Mouse (Mus musculus): Measurements from ENCODE around the gene Egf.
"Not testable (repeated sequence)": the region's sequence is repeated elsewhere in the genome, so short reads cannot be mapped to it uniquely, and the experiment has no call there.

The Egf gene

DNA sequence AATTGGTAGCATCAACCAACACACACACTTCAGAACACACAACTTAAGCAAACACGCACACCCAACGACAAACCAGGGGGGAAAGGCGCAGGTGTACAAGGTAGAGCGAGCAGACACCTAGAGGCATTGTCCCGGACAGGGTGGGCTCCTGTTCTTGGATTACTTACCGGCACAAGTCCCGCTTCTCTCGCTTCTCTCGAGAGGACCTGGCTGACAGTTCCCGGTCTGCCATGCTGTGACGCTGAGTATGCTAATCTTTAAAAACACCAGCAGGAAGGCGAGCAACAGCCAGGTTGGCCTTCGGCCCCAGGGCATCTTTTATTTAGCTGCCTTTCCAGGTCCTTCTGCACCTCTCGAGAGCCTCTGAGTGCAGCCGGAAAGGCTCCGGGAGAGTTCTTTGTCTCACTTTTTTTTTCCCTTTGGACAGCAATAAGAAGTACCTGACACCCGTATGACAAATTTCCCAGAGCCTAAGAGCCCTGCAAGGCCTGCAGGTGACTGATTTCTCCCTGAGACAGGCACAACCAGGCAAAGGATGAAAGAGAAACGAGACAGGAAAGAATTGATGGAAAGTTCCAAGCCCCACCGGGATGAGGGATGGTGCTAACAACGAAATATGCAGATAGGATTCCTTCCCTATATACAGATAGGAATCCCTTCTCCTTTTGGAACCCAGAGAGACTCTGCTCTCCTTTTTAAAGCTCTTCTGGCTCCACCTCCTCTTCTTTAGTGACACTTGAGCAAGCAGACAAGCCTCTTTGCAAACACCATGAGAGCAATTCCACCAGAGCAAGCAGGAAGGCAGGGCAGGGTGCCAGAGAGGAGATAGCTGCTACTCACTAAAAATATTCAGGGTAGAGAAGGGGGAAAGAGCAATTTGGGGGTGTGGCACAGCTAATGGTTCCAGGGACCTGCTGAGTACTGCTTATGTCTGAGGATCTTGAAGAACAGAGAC lies at the start of gene Egf:
TSS of gene Egf (minus strand) at position 667 of the 955 bp plus-strand sequence.
- DNase-seq (ENCODE audit: low spot score): no peak

DNA sequence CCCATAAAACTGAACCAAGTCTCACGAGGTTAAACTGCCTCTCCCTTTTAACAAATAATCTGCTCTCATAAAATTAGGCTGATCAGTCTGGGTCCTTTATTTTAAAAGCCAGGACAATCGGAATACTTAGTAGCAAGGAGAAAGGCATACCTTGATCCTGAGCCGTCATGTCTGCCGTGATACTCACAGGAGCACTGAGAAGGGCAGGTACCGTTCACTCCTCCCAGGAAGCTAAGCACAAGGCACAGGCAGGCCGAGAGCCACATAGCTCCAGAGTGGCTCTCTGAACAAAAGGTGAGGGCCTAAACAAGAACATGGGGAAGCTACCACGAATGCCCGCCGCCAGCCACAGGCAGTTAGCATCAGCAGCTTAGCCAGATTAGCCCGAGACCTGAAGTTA lies 48.6 kb upstream of the Egf start, which contains the start of gene Lrit3:
TSS of gene Lrit3 (minus strand) at position 266 of the 400 bp plus-strand sequence.
- DNase-seq (ENCODE audit: low spot score): no peak

DNA sequence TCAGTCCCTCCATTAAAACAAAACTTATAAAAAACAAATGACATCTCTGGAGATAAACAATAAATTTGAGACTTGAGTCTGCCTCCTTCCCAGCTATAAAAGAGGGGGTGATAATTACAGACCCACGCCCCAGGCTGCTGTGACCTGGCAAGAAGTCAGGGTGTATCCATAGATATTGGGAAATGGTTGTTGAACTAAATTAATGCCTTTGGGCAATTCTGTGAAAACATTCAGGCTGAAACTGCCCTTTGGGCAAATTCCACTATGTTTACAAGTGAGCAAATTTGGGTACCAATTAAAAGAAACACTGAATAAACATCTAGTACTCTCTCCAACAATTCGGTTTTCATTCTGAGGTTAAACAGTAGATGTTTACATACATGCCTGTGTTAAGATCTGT lies 43.9 kb upstream of the Egf start:
- DNase-seq (ENCODE audit: low spot score): no peak

DNA sequence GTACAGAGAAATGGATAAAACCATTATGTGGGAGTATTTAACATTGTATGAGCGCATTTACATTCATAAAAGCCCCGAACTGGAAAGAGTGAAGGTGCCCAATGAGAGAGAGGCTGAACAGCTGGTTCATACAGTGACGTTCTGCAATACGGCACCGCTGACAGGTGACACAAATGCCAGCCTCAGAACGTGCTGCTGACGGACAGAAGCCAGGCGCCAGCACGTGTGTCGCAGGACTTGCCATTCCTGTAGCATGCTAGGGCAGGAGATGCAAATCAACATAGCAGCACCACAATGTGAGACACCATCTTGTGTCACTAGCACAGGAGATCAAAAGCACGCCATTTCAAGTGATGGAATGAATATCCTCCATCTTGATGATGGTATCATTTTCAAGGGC lies 43.4 kb upstream of the Egf start:
- DNase-seq (ENCODE audit: low spot score): no peak

DNA sequence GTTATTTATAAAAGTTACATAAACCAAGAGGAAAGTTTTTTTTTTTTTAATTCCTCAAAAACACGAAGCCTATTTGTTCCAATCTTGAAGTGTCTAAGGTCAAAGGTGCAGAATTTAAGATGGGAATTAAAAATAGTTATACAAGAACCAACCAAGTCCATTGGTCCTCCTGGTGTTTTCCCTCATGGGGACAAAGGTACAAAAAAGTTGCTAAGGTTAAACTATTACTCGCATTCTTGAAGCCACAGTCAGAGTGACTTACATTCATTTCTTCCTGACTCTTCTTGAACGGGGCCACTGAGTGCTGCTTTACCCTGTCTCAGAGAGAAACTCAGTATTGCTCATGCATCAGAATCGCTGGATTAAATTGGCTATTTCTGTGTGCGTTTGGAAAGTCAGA lies 42.2 kb upstream of the Egf start:
- DNase-seq (ENCODE audit: low spot score): no peak

DNA sequence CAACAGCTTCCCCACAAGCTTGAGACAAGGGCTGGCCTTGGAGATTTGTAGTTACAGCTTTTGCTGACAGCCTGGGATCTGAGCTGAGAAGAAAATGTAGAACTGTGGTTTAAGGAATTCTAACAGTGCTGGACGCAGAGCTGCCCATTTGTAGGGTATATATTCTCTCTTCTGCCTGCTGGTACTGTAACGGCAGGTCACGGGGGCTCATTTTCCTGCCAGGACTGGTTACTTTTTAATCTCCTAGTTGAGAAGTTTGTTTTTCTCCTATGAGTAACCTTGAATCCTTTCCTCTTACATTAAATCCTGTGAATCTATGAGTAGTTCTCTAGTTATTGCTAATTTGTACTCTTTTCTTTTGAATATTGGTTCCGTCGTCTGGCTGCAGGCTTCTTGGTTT lies 38.7 kb upstream of the Egf start:
- no peak for DNase-seq (ENCODE audit: low spot score)

DNA sequence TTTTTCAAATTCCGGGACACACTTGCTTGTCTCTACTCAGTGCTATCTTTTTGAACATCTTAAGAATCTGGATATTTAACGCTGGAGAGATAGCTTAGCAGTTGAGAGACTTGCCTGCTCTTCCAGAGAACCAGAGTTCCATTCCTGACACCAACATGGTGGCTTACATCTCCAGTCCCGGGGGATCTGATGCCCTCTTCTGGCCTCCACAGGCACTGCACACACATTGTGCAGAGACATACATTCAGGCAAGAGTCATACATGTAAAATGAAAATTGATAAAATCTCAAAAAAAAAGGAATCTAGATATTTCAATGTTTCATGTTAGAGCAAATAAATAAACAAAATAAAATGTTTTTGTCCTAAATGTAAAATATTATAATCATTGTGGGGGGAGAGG lies 27.6 kb upstream of the Egf start:
- no peak for DNase-seq (ENCODE audit: low spot score)

DNA sequence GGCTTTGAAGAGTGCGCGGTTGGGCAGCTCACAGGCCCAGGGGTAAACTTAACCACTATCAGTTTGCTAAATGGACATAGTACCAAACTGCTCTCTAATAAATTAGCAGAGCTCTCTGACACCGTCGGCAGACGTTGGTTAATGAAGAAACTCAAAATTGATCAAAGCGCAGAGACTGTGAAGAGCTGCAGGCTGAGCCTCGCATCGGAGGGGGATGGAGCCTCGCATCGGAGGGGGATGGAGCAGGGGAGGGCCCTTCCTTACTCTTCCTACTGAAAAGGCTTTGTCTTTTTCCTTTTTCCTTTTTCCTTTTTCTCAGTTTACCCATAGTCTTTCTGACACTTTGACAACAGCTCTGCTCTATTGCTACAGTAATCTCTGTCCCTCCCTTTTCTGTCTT lies 26.3 kb upstream of the Egf start:
- DNase-seq (ENCODE audit: low spot score): no peak

DNA sequence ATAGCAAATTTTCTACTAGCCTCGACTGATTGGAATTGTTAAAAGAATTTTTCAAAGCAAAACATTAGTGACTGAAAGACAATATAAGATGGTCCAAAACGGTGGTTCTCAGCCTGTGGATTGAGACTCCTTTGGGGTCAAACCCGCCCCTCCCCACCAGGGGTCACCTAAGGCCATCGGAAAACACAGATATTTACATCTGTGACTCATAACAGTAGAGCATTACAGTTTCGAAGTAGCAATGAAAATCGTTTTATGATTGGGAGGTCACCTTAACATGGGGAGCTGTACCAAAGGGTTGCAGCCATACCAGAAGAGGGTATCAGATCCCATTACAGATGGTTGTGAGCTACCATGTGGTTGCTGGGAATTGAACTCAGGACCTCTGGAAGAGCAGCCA lies 16.1 kb upstream of the Egf start:
- no peak for DNase-seq (ENCODE audit: low spot score)

DNA sequence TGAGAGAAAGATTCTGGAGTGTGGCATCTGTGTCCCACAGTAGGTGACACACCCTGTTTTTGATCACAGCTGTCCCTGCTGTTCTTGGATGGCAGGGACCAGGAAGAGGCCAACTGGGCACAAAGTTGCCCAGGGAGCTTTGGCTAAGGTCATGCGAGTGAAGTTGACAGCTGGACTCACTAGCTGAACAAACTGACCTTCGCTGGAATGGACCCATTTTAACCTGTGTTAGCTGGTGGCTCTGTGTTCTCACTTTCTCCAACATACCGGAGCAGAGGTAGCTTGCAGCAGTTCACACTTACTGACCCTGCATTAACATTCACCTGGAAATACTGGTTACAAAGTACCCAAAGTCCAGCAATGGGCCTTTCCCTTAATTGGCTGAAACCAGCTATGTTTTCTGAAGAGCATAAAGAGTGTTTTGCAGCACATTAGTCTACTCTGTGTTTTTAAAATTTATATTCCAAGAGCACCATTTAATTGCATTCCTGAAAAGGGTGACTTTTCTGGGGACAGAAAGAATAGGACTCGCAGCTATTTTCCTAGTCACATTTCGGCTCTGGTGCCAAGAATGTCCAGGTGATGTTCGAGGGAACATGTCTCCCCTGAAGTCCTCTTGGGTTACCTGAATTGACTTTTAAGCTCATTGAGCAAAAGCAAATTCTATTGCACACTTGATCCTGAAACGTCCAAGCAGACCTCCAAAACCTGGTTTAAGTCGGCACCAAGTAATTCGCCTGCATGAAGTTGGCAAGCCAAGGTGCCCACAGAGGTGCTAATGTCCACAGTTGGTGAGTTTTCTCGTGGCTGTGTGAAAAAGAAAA lies 12.1 kb upstream of the Egf start:
- no peak for DNase-seq (ENCODE audit: low spot score)

DNA sequence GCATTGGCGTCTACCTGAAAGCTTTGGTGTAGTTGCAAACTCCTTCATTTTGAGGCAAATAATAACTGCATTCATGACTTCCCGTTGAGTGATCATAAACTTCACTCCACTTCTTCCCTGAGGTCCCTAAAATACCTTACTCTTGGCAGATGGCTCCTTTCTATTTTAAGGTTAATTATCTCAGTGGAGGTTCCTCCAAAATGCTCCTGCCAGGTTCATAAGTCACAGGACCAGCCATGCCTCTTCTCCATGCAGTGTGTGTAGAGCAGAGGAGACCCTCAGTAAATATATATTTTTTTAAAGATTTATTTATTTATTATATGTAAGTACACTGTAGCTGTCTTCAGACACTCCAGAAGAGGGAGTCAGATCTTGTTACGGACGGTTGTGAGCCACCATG lies 11.0 kb upstream of the Egf start:
- no peak for DNase-seq (ENCODE audit: low spot score)

DNA sequence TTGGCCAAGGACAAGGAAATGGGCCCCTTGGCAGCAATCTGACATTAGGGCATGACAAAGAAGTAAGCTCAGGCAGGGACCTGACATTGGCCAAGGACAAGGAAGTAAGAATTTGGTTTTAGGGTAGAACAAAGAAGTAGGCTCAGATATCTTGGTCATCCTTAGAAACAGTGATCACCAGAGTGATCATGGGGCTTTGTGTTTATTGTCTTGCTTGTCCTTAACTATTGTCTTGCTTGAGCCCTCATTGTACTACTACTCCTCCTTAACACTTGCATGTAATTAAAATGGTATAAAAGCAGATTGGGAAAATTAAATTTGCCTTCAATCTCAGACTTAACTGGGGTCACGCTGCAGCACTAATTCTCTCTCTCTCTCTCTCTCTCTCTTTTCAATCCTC lies 2.5 kb upstream of the Egf start:
- not testable (repeated sequence) for DNase-seq (ENCODE audit: low spot score)

DNA sequence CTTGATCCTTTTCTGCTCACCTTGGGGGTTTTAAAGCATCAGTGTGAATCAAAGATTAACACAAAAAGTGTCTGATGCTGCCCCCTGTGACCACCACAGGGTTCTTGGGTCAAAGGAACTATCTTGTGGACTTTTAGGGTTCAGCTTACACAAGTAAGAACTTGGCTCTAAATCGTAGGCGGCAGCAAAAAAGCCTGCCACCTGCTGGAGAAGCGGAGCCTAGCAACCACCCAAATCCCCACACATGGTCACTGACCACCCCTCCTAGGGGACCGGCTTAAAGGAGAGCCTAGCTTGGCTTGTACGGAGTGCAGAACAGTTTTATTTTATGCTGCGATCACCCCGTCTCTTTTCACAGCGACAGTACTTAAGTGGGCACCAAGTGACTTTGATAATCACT lies 10.3 kb downstream of the Egf start:
- no peak for DNase-seq (ENCODE audit: low spot score)

DNA sequence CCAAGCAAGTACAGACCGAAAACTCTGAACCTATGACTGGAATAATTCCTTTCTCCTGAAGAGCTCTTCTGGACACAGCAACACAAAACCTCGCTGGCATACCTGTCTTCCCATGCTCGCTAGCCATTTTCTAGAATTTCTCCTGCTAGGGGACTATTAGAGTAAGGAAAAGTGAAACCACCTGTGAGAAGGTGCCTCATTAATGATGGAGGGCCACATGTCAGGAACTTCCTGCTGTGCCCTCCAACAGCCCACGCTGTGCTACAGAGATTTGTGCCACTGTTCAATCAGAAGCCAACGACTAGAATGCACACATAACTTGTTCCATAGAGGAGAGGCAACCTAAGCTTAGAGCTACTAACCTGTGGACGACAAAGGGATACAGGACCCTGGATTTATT lies 12.3 kb downstream of the Egf start:
- no peak for DNase-seq (ENCODE audit: low spot score)

DNA sequence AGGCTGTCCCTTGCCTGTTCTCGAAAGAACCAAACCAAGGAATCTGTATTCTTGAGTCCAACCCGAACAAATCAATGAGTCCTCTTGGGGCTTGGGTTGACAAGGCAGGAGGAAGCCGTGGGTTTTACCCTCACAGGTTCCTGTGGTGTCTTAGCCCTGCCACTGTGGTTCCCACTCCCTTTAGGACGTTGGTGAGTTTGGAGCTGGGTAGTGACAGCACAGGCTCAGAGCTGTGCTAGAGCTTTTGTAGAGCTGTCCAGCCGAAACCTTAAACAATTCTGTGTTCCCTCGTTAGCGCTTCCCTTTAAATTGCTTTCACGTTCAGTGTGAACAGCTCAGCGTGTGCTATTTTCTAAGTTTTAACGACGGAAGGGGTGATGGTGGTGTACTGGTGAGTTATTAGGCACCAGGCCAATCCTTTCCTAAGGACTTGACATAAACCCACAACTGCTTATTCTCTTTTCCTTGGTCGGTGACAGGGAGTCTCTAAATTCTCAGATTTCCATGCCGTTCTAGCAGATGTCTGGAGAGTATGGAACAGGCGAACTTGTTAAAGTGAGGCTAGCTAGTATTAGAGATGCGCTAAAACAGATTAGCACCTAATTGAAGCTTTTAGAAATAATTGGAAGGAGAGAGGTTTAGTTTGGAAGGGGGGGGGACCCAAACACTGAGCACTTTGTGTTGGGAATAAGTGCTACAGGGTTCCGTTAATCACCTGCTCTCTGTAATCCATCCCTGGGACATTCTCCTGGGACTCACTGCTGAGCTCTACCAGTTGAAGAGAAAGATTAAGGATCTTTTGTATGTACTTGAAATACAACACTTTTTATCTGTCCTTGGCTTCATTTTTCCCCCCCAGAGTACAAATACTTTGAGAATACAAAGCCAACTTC lies 16.6 kb downstream of the Egf start:
- DNase-seq (ENCODE audit: low spot score): no peak

DNA sequence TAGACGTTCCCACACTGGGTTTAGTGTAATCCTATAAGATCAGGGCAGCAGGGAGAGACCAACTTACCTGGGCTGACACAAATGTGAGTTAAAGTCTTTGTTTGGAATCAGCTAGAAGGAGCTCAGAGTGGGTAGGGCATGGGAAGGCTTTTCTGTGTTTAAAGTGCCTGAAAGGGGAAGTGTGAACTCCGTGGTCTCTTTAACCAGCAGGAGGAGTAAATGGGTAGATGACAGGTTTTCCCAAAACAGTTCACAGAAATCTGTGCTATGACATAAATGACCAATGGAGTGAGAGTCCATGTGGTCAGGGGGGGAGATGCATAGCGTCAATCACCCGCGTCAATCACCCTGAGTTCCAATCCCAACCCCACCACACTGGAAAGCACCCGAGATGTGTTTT lies 23.5 kb downstream of the Egf start:
- DNase-seq (ENCODE audit: low spot score): no peak

DNA sequence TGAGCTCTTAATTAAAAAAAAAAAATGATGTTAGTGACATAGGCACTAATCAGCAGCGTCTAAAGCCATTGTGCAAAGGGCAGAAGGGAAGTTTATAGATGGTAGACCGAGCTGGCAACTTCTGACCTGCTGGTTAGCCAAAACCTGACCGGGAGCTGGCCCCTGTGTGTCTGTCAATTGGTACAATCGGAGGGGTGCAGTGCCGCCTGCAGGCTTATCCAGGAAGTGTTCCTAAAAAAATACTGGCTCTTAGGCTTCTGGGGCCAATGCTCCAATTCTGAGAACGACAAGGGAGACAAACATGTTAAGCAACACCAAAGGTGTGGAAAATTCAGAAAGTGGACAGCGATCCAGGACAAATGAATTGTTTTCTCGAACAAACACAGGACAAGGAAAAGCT lies 24.7 kb downstream of the Egf start:
- no peak for DNase-seq (ENCODE audit: low spot score)

DNA sequence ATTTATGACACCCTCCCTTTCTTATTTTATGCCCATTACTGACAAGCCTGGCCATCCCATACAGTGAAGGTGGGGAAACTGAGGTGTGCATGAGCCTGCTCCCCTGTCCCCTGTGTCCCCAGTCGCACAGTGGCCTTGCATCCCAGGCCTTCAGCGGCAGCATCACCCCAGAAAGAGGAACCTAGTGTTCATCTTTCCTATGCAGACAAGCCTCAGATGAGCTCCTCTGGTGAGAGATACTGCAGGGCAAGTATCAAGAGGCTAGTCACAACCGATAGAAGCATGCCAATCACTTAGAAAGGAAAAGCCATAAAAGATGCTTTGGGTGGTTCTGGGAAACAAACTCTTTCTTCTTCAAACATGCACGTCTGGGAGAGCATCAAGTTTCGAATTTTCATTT lies 25.2 kb downstream of the Egf start:
- no peak for DNase-seq (ENCODE audit: low spot score)

DNA sequence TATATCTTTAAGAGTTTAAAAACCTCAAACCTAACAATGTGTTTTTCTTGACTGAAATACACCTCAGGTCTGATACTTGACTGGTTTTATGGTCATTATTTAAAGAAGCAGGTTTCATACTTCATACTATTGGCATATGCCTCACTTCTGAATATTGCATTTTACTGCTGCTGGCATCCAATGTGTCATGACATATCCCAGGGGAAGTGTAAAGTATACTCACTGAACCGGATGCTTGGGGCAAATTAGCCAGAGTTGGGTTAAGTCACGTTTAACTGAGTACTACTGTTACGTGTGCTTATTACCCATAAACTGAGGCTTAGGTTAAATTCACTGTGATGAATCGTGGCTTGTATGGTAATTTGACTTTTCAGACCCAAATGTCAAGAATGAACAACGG lies 29.5 kb downstream of the Egf start:
- DNase-seq (ENCODE audit: low spot score): no peak

DNA sequence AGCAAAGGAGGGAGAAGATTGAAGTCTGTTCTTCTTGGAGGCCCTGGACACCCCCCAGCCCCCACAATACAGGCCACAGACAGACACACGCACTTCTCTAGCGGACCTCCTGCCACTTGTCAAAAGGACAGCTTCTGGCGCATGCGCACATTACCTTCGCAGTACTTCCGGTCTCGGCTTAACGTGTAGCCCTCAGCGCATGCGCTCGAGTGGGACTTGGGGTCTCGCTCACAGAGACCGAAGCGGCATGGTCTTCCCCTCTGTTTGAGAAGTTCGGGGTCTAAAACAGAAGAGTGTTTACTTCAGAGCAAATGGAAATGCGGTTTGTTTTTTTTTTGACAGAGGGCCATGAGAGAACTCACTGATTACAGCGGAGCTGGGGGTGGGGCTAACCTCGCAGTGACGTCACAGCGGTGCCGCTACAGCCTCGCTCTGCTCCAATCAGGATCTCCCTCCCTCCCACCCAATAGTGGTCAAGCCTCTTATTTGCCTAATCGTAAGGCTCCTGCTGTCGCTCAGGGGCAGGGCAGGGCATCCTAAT lies 30.1 kb downstream of the Egf start:
- DNase-seq (ENCODE audit: low spot score): peak; percentile 95

DNA sequence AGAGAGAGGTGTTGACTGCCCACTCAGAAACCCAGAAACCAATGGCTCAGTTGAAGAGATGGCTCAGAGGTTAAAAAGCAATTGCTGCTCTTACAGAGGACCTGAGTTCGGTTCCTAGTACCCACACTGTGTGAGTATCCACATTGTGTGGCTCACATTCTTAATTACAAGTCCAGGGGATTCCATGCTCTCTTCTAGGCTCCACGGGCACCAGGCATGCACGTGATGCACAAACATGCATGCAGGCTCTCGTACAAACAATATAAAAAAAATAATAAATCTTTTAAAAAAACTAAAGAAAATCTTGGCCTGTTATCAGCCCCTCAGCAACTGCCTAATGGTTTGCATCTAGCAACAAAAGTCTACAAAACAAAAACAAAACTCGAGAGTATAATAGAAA lies 30.6 kb downstream of the Egf start:
- no peak for DNase-seq (ENCODE audit: low spot score)

DNA sequence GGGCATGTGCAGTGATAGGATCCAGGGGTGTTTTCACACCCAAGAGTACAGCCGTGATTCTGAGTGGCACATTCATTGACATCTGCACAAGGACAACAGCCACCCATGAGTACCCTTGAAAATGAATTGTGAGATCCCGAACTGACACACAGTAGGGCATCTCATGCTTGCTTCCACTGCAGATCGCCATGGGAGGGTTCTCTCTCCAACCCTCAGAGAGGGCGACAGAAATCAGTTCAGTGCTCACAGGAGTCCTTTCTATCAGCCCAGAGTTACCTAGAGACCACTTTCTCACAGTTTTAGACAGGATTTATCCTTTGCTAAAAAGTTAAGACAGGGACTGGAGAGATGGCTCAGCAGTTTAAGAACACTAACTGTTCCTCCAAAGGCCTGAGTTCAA lies 31.8 kb downstream of the Egf start:
- DNase-seq (ENCODE audit: low spot score): no peak
